Mouse (Mus musculus) MEL (cell line): ENCODE results near the gene Ube2cbp. TPM values are rescaled to one million over a fixed set of nuclear protein-coding genes. Genes with fewer than 3 reads are reported as not detected.

Source experiments
- DNase-seq: peaks from one replicate; pipeline ENCODE4 v3.0.0; 2011; ENCODE audit warnings: low read depth, low spot score
- H3K27ac ChIP-seq: 2 replicates; pipeline ENCODE4 v1.5.1; 2012; ENCODE audit warnings: low read depth, mild to moderate bottlenecking, control low read depth, low read length, moderate library complexity; ENCODE audit not compliant: control insufficient read depth
- H3K27me3 ChIP-seq, 2 experiments: fragments of 150-350 bp in 1 of 2; sonication (generic) in 1 of 2; 2 replicates each; pipeline ENCODE4 v1.6.1; 2012; ENCODE audit warnings: low read length in 2 of 2, mild to moderate bottlenecking in 2 of 2, improper control_type of control experiment in 1 of 2, moderate library complexity in 1 of 2; ENCODE audit not compliant: insufficient read depth in 2 of 2, control insufficient read depth in 1 of 2
- H3K36me3 ChIP-seq, 2 experiments: 2 replicates each; pipeline ENCODE4 v1.6.1; 2012 to 2014; ENCODE audit warnings: low read length in 2 of 2, improper control_type of control experiment in 1 of 2, inconsistent platforms in 1 of 2, mild to moderate bottlenecking in 1 of 2; ENCODE audit not compliant: insufficient read depth in 2 of 2, control insufficient read depth in 1 of 2
- H3K4me1 ChIP-seq, 2 experiments: fragments of 150-350 bp in 1 of 2; sonication (generic) in 1 of 2; 2 replicates each; pipeline ENCODE4 v1.6.1; 2012; ENCODE audit warnings: low read length in 2 of 2, improper control_type of control experiment in 1 of 2, mild to moderate bottlenecking in 1 of 2; ENCODE audit not compliant: insufficient read depth in 2 of 2, control insufficient read depth in 1 of 2
- H3K4me3 ChIP-seq, 2 experiments: fragments of 150-350 bp in 1 of 2; sonication (generic) in 1 of 2; 2 replicates each; pipeline ENCODE4 v1.5.1; 2012; ENCODE audit warnings: low read depth in 2 of 2, low read length in 2 of 2, mild to moderate bottlenecking in 2 of 2, moderate library complexity in 2 of 2, control low read depth in 1 of 2, improper control_type of control experiment in 1 of 2; ENCODE audit not compliant: control insufficient read depth in 1 of 2, insufficient read depth in 1 of 2
- H3K79me2 ChIP-seq: 2 replicates; pipeline ENCODE4 v1.6.1; 2012; ENCODE audit warnings: mild to moderate bottlenecking, low read length, moderate library complexity; ENCODE audit not compliant: control insufficient read depth, poor library complexity, insufficient read depth
- H3K9ac ChIP-seq: 2 replicates; pipeline ENCODE4 v1.6.1; 2012; ENCODE audit warnings: low read depth, mild to moderate bottlenecking, control low read depth, low read length, moderate library complexity; ENCODE audit not compliant: control insufficient read depth, poor library complexity, severe bottlenecking
- H3K9me3 ChIP-seq: fragments of 150-350 bp; sonication (generic); replicated peaks from 2 replicates; pipeline ENCODE4 v1.6.1; 2012; ENCODE audit warnings: mild to moderate bottlenecking, low read length, improper control_type of control experiment, moderate library complexity; ENCODE audit not compliant: insufficient read depth
- BHLHE40 ChIP-seq: IDR thresholded peaks from 2 replicates; pipeline ENCODE4 v1.6.1; 2012; ENCODE audit warnings: low read depth, mild to moderate bottlenecking, inconsistent platforms, low read length, improper control_type of control experiment, borderline replicate concordance
- CHD1 ChIP-seq: IDR thresholded peaks from 2 replicates; pipeline ENCODE4 v1.6.1; 2012; ENCODE audit warnings: low read depth, mild to moderate bottlenecking, inconsistent platforms, low read length, improper control_type of control experiment
- CHD2 ChIP-seq: IDR thresholded peaks from 2 replicates; pipeline ENCODE4 v1.6.1; 2011; ENCODE audit warnings: low read length, improper control_type of control experiment
- CTCF ChIP-seq, 3 experiments: IDR thresholded peaks in 2 of 3; conservative IDR thresholded peaks in 1 of 3; 2 replicates each; pipeline ENCODE4 v1.5.1; 2011 to 2012; ENCODE audit warnings: low read length in 3 of 3, low read depth in 2 of 3, mild to moderate bottlenecking in 2 of 3, improper control_type of control experiment in 1 of 3, inconsistent platforms in 1 of 3, mixed read lengths in 1 of 3, moderate library complexity in 1 of 3; ENCODE audit not compliant: control insufficient read depth in 1 of 3, insufficient read depth in 1 of 3, poor library complexity in 1 of 3, severe bottlenecking in 1 of 3
- GABPA ChIP-seq: IDR thresholded peaks from 2 replicates; pipeline ENCODE4 v1.6.1; 2012; ENCODE audit warnings: low read depth, mild to moderate bottlenecking, inconsistent platforms, low read length, improper control_type of control experiment, moderate library complexity
- GATA1 ChIP-seq: IDR thresholded peaks from 2 replicates; pipeline ENCODE4 v1.6.1; 2011; ENCODE audit warnings: low read depth, low read length, improper control_type of control experiment
- HCFC1 ChIP-seq: IDR thresholded peaks from 2 replicates; pipeline ENCODE4 v1.6.1; 2012; ENCODE audit warnings: low read depth, mild to moderate bottlenecking, inconsistent platforms, low read length, improper control_type of control experiment, moderate library complexity
- KAT2A ChIP-seq: conservative IDR thresholded peaks from 2 replicates; pipeline ENCODE4 v1.6.1; 2012; ENCODE audit warnings: low read depth, low read length, improper control_type of control experiment, inconsistent platforms
- MAFK ChIP-seq: IDR thresholded peaks from 2 replicates; pipeline ENCODE4 v1.6.1; 2011; ENCODE audit warnings: low read depth, mild to moderate bottlenecking, low read length, improper control_type of control experiment, borderline replicate concordance
- MEF2A ChIP-seq: IDR thresholded peaks from 2 replicates; pipeline ENCODE4 v1.6.1; 2014; ENCODE audit warnings: low read depth, mild to moderate bottlenecking, inconsistent platforms, low read length, improper control_type of control experiment; ENCODE audit not compliant: poor library complexity, insufficient replicate concordance, severe bottlenecking; ENCODE audit errors: extremely low read depth
- MXI1 ChIP-seq: IDR thresholded peaks from 2 replicates; pipeline ENCODE4 v1.6.1; 2011; ENCODE audit warnings: mild to moderate bottlenecking, low read depth, low read length, improper control_type of control experiment
- MYB ChIP-seq: IDR thresholded peaks from 2 replicates; pipeline ENCODE4 v1.6.1; 2011; ENCODE audit warnings: mild to moderate bottlenecking, low read depth, low read length, improper control_type of control experiment
- MYC ChIP-seq: IDR thresholded peaks from 2 replicates; pipeline ENCODE4 v1.6.1; 2011; ENCODE audit warnings: low read depth, mild to moderate bottlenecking, low read length, improper control_type of control experiment, moderate library complexity
- POLR2A ChIP-seq, 2 experiments: IDR thresholded peaks; 2 replicates each; pipeline ENCODE4 v1.6.1; 2011 to 2012; ENCODE audit warnings: low read length in 2 of 2, mild to moderate bottlenecking in 2 of 2, control low read depth in 1 of 2, improper control_type of control experiment in 1 of 2, low read depth in 1 of 2, moderate library complexity in 1 of 2; ENCODE audit not compliant: control insufficient read depth in 1 of 2, insufficient read depth in 1 of 2, poor library complexity in 1 of 2
- POLR2AphosphoS2 ChIP-seq: IDR thresholded peaks from 2 replicates; pipeline ENCODE4 v1.6.1; 2011; ENCODE audit warnings: low read length, improper control_type of control experiment
- POLR2AphosphoS5 ChIP-seq: IDR thresholded peaks from 2 replicates; pipeline ENCODE4 v1.6.1; 2012; ENCODE audit warnings: low read depth, borderline replicate concordance, mild to moderate bottlenecking, inconsistent platforms, low read length, moderate library complexity, mixed read lengths
- RAD21 ChIP-seq: IDR thresholded peaks from 2 replicates; pipeline ENCODE4 v1.6.1; 2011; ENCODE audit warnings: mild to moderate bottlenecking, low read depth, low read length, improper control_type of control experiment
- RCOR1 ChIP-seq: IDR thresholded peaks from 2 replicates; pipeline ENCODE4 v1.6.1; 2012; ENCODE audit warnings: low read depth, mild to moderate bottlenecking, inconsistent platforms, low read length, improper control_type of control experiment
- SIN3A ChIP-seq: IDR thresholded peaks from 2 replicates; pipeline ENCODE4 v1.6.1; 2012; ENCODE audit warnings: low read length, improper control_type of control experiment, inconsistent platforms
- TAL1 ChIP-seq: IDR thresholded peaks from 2 replicates; pipeline ENCODE4 v1.6.1; 2012; ENCODE audit warnings: mild to moderate bottlenecking, inconsistent platforms, low read length, moderate library complexity, mixed read lengths
- TBP ChIP-seq: IDR thresholded peaks from 2 replicates; pipeline ENCODE4 v1.8.0; 2011; ENCODE audit warnings: low read depth, low read length, improper control_type of control experiment
- TCF12 ChIP-seq: IDR thresholded peaks from 2 replicates; pipeline ENCODE4 v1.6.1; 2014; ENCODE audit warnings: low read depth, mild to moderate bottlenecking, inconsistent platforms, low read length, improper control_type of control experiment, moderate library complexity
- UBTF ChIP-seq: IDR thresholded peaks from 2 replicates; pipeline ENCODE4 v1.6.1; 2012; ENCODE audit warnings: low read depth, mild to moderate bottlenecking, inconsistent platforms, low read length, improper control_type of control experiment, moderate library complexity, borderline replicate concordance; ENCODE audit not compliant: insufficient read depth
- USF2 ChIP-seq, 2 experiments: IDR thresholded peaks; 2 replicates each; pipeline ENCODE4 v1.6.1; 2011 to 2012; ENCODE audit warnings: improper control_type of control experiment in 2 of 2, low read length in 2 of 2, borderline replicate concordance in 1 of 2, inconsistent platforms in 1 of 2, low read depth in 1 of 2, mild to moderate bottlenecking in 1 of 2; ENCODE audit not compliant: insufficient read depth in 1 of 2
- ZC3H11A ChIP-seq: IDR thresholded peaks from 2 replicates; pipeline ENCODE4 v1.6.1; 2012; ENCODE audit warnings: low read depth, mild to moderate bottlenecking, inconsistent platforms, low read length, improper control_type of control experiment
- ZKSCAN1 ChIP-seq: IDR thresholded peaks from 2 replicates; pipeline ENCODE4 v1.6.1; 2012; ENCODE audit warnings: low read depth, mild to moderate bottlenecking, inconsistent platforms, low read length, improper control_type of control experiment, moderate library complexity
- ZMIZ1 ChIP-seq: IDR thresholded peaks from 2 replicates; pipeline ENCODE4 v1.6.1; 2012; ENCODE audit warnings: low read depth, mild to moderate bottlenecking, inconsistent platforms, low read length, improper control_type of control experiment, moderate library complexity
- ZNF384 ChIP-seq: IDR thresholded peaks from 2 replicates; pipeline ENCODE4 v1.6.1; 2012; ENCODE audit warnings: low read depth, mild to moderate bottlenecking, inconsistent platforms, low read length, improper control_type of control experiment
- polyA plus RNA-seq, 2 experiments: library from polyadenylated mRNA; stranded (reverse) in 1 of 2; unstranded in 1 of 2; fragments of >175 nt in 1 of 2; fragments of >200 nt in 1 of 2; gene quantifications; 2 replicates each; pipeline versions ENCODE4 v1.2.1 to v1.2.4; 2012; ENCODE audit warnings: low replicate concordance in 2 of 2, low read depth in 1 of 2; ENCODE audit not compliant: insufficient read length in 2 of 2, insufficient read depth in 1 of 2, missing spikeins in 1 of 2
- total RNA-seq: library from RNA; depleted of rRNA; stranded (reverse); fragments of 300-350 nt; gene quantifications from 2 replicates; pipeline ENCODE4 v1.2.3, GENCODE M21; 2012

The Ube2cbp gene
- total and polyA plus RNA-seq, 3 experiments: 6.4 to 7.2 TPM; not detected in 1

GRCm38 (mm10) chr9:86286830-86287569 lies 177.8 kb downstream of the Ube2cbp start:
- H3K36me3 ChIP-seq: no peaks in the 10 kb centered on the region
- no peaks in the 10 kb centered on the region for H3K79me2 ChIP-seq
- no peaks in the 10 kb centered on the region for H3K4me1 ChIP-seq
- TF ChIP-seq POLR2AphosphoS5 (no peak), CHD2 (no peak), MEF2A (no peak), ZKSCAN1 (no peak), UBTF (no peak), ZMIZ1 (no peak), HCFC1 (no peak), GABPA (no peak), POLR2A (IDR thresholded peaks at IDR 0.05; ENCODE audit: control insufficient read depth in 1 of 2, insufficient read depth in 1 of 2, low read depth in 1 of 2, low read length in 2 of 2, poor library complexity in 1 of 2) (no peak), RCOR1 (no peak), KAT2A (no peak), MYC (no peak), BHLHE40 (no peak), MYB (no peak), GATA1 (no peak), TCF12 (no peak), SIN3A (no peak), TAL1 (no peak), USF2 (IDR thresholded peaks at IDR 0.05; ENCODE audit: borderline replicate concordance in 1 of 2, insufficient read depth in 1 of 2, low read depth in 1 of 2, low read length in 2 of 2) (no peak)
- no peak overlapping the region for H3K27ac ChIP-seq
- no peak overlapping the region for H3K9ac ChIP-seq
- H3K9me3 ChIP-seq: no peaks in the 10 kb centered on the region
- DNase-seq: no peak
- no peak overlapping the region for H3K4me3 ChIP-seq
- H3K27me3 ChIP-seq: no peaks in the 10 kb centered on the region; a peak in 1 of 4 replicates

DNA sequence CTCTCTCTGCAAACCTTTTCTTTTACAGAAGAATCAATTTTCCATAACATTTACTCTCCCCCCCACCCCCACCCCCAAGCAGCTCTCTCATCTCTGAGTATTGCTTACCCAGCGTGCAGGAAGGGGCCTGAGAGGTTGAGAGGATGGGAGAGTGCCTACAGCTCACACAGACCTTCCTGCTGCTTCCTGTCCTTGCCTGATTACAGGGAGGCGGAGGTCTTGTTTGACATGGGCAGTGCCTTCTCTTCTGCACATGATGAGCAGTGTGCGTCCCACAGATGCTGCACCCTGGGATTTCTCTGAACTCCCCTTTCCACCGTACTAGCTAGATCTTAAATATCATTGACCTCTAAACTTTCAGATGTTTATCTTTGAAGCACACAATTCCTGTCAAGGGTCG lies 182.2 kb downstream of the Ube2cbp start:
- H3K9me3 ChIP-seq: no peaks in the 10 kb centered on the region
- H3K4me1 ChIP-seq: no peaks in the 10 kb centered on the region
- no peak overlapping the region for H3K4me3 ChIP-seq
- no peak overlapping the region for H3K27ac ChIP-seq
- no peaks in the 10 kb centered on the region; a peak in 1 of 4 replicates for H3K27me3 ChIP-seq
- TF ChIP-seq UBTF (no peak), GABPA (no peak), BHLHE40 (no peak), CHD2 (no peak), HCFC1 (no peak), GATA1 (no peak), MXI1 (no peak), CTCF (IDR thresholded peaks at IDR 0.05 in 2 of 3, conservative IDR thresholded peaks at IDR 0.05 in 1 of 3; ENCODE audit: control insufficient read depth in 1 of 3, insufficient read depth in 1 of 3, low read depth in 2 of 3, low read length in 3 of 3, poor library complexity in 1 of 3, severe bottlenecking in 1 of 3) (no peak), POLR2AphosphoS2 (no peak), CHD1 (no peak), TBP (no peak), POLR2A (IDR thresholded peaks at IDR 0.05; ENCODE audit: control insufficient read depth in 1 of 2, insufficient read depth in 1 of 2, low read depth in 1 of 2, low read length in 2 of 2, poor library complexity in 1 of 2) (no peak), ZC3H11A (no peak), MAFK (no peak), POLR2AphosphoS5 (no peak), ZNF384 (no peak), RAD21 (no peak)
- no peaks in the 10 kb centered on the region for H3K79me2 ChIP-seq
- no peaks in the 10 kb centered on the region for H3K36me3 ChIP-seq
- no peak overlapping the region for H3K9ac ChIP-seq
- DNase-seq: no peak
